Mouse (Mus musculus) bone marrow, adult 2 months (tissue): ENCODE data around the gene Bgn. TPM values are rescaled to one million over a fixed set of nuclear protein-coding genes. Genes with fewer than 3 reads are reported as not detected.
"Not testable (repeated sequence)": the region's sequence is repeated elsewhere in the genome, so short reads cannot be mapped to it uniquely, and the experiment has no call there.

Source experiments
- H3K27ac ChIP-seq: fragments of 200-500 bp; 2 replicates; pipeline ENCODE4 v1.5.1; 2012; ENCODE audit warnings: low read depth, mild to moderate bottlenecking, control low read depth, inconsistent platforms, low read length; ENCODE audit not compliant: control insufficient read depth, poor library complexity, insufficient read depth
- H3K4me1 ChIP-seq: fragments of 200-500 bp; 2 replicates; pipeline ENCODE4 v1.6.1; 2011; ENCODE audit warnings: low read length; ENCODE audit not compliant: control insufficient read depth, insufficient read depth
- H3K4me3 ChIP-seq: fragments of 200-500 bp; replicated peaks from 2 replicates; pipeline ENCODE3; 2011; ENCODE audit warnings: mild to moderate bottlenecking, low read depth, low read length, control low read depth; ENCODE audit not compliant: control insufficient read depth
- CTCF ChIP-seq: fragments of 200-500 bp; IDR thresholded peaks from 2 replicates; pipeline ENCODE4 v1.5.1; 2011; ENCODE audit warnings: low read length, control low read depth; ENCODE audit not compliant: control insufficient read depth, insufficient read depth
- POLR2A ChIP-seq: fragments of 200-500 bp; IDR thresholded peaks from 2 replicates; pipeline ENCODE4 v1.6.1; 2011; ENCODE audit warnings: low read depth, mild to moderate bottlenecking, control low read depth, low read length, borderline replicate concordance; ENCODE audit not compliant: control insufficient read depth
- WGBS: fragments of 180-500 bp; shearing (Covaris S2); methylation state at CpG from one replicate; pipeline ENCODE4 v1.1.7; 2018; 5-methylcytosine and 5-hydroxymethylcytosine counted together
- polyA plus RNA-seq: library from polyadenylated mRNA; stranded (reverse); fragments of >200 nt; gene quantifications from 2 replicates; pipeline ENCODE4 v1.2.4, GENCODE M21; 2011; ENCODE audit warnings: low replicate concordance; ENCODE audit not compliant: missing spikeins, insufficient read depth, insufficient read length

Gene Bgn
- polyA plus RNA-seq, 1 experiment: 140 TPM

DNA sequence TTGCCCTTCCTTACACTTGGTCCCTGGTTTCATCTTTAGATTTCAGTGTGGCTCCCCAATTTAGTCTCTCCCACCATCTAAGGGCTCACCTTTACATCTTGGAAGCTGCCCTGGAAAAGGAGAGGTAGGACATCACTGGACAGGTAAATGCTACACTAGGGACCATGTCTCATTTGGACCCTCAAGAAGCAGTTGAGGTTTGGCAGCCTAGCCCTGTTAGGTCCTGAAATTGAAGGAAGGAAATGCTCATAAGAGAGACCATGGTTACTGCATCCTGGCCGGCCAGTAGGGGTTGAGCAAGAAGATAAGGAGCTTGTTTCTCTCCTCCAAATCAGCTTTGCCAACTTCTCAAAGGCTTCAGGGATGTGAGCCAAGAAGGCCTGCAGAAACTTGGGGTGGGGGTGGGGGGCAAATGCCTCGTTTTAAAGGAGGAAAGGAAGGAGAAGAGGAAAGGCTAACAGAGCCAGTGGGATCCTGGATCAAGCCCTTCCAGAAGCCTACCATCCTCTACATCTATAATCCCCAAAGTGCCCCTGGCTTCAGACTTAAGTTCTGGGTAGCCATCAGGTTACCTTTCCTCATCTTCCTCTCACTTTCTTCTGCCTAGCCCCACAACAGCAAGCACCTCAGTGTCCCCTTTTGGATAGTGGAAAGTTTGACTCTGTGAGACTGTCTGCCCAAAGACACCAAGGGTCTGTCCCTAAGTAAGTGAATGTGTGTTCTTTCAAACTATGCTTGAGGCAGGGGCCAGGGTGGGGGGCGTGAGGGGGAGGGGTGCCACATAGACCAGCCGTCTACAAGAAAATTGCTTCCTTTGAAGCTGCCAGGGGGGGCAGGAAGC, 539 bp upstream of the Bgn start:
- TF ChIP-seq POLR2A: no peak
- no peak for TF ChIP-seq CTCF
- no peak overlapping the region for H3K4me3 ChIP-seq
- 8% methylated on average over 4 of the region's 4 CpGs for WGBS
- no peaks in the 10 kb centered on the region for H3K4me1 ChIP-seq
- H3K27ac ChIP-seq: no peak overlapping the region

DNA sequence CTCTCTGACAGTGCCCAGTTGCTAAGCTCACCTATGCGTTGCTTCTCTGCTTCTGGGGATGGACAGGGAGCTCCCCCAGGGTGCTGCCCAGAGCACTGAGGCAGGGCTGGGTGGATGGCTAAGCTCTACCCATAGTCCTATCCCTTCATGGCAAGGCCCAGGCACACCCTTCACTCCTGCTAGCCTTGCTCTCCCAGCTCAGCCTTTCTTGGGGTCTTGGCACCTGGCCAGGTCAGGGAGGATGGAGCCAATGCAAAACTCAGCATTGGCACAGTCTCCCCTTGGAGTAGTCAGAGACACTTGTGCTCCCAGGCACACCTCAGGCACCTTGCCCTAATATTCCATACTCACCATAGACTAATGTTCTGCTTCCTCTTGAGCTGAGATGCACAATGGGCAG, 674 bp downstream of the Bgn start:
- TF ChIP-seq POLR2A (no peak), CTCF (no peak)
- Histone ChIP-seq H3K4me3 (no peak overlapping the region), H3K27ac (no peak overlapping the region), H3K4me1 (no peaks in the 10 kb centered on the region)
- 78% methylated on average over 1 of the region's 1 CpGs for WGBS

DNA sequence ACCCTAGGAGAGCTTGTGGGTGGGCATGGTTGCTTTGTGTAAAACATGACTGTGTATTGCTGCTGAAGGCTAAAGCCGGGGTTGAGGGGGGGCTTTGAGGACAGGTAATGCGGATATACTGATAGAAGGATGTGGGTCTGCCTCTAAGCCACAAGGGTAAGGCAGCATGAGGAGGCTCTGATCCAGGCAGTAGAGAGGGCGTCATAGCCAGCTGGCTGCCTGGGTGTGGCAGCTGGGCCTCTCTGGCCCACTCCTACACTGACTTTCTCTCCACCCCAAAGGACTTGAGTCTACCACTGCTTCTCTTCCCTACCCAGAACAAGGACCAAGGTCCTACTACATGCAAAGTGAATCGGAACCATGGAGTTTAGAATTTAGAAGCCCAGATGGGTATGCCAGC, 1.5 kb downstream of the Bgn start:
- 79% methylated on average over 4 of the region's 4 CpGs for whole genome bisulfite sequencing
- TF ChIP-seq POLR2A: no peak
- Histone ChIP-seq H3K27ac (no peak overlapping the region), H3K4me3 (no peak overlapping the region), H3K4me1 (no peaks in the 10 kb centered on the region)

DNA sequence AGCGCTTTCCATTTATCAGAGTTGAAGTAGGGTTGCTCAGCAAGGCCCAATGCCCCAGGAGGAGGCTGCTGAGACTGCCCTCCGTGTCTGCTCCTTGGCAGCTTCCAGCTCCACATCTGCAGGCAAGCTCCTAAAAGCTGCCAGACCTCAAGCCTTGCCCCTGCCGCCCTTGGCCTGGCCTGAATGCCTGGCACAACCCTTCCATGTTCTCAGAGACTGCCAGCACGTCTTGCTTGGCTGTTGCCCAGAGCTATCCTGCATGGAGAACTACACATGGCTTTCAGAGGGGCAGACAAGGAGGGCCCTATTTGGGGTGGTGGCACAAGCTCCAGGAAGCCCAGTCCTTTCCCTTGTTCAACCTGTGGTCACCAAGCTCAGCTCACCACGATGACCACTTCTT, 3.5 kb downstream of the Bgn start:
- 55% methylated on average over 5 of the region's 5 CpGs for WGBS
- no peaks in the 10 kb centered on the region for H3K4me1 ChIP-seq
- no peak overlapping the region for H3K4me3 ChIP-seq
- TF ChIP-seq CTCF (no peak), POLR2A (no peak)
- no peak overlapping the region for H3K27ac ChIP-seq

DNA sequence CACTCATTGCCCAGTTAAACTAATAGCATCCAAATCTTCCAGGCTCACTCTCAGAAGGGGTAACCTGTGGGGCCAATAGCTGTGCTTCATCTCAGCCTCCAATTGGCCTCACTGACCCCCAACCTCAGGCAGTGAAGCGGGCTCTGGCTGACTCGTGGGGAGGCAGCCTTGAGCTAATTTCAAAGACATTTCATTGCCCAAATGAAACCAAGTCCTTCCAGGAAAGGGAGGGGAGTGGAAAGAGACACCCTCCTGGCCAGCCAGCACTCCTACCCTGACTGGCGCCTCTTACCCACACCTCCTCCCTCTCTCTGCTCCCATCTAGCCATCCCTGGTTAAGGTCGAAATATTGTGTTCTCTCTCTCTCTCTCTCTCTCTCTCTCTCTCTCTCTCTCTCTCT, 6.8 kb downstream of the Bgn start:
- TF ChIP-seq POLR2A (no peak), CTCF (no peak)
- no peak overlapping the region for H3K27ac ChIP-seq
- H3K4me3 ChIP-seq: no peak overlapping the region
- no peaks in the 10 kb centered on the region for H3K4me1 ChIP-seq
- WGBS: 56% methylated on average over 4 of the region's 4 CpGs

DNA sequence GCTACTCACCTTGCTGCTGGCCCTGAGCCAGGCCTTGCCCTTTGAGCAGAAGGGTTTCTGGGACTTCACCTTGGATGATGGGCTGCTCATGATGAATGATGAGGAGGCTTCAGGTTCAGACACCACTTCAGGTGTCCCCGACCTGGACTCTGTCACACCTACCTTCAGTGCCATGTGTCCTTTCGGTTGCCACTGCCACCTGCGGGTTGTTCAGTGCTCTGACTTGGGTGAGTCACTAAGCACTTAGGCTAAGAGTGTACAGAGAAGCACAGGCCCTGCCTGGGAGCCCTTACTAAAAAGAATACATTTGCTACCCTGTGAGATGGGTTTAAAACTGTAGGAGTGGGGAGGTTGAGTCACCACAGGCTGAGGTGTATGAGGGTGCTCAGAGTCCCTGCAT, 7.4 kb downstream of the Bgn start:
- Histone ChIP-seq H3K27ac (no peak overlapping the region), H3K4me3 (no peak overlapping the region), H3K4me1 (no peaks in the 10 kb centered on the region)
- WGBS: 73% methylated on average over 3 of the region's 3 CpGs
- TF ChIP-seq POLR2A (no peak), CTCF (no peak)

DNA sequence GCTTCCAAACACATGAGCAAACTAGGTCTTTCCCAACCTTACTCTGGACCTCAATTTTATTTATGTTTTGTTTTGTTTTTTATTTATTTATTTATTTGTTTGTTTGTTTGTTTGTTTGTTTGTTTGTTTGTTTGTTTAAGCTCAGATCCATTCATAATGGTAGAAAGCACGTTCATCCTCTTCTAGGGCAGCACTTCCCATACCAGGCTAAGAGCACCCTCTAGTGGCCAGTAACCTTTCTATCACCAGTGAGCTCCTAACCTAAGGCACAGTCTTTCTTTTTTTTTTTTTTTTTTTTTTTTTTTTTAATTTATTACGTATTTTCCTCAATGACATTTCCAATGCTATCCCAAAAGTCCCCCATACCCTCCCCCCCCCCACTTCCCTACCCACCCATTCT, 10.2 kb downstream of the Bgn start:
- 5% methylated on average over 2 of the region's 2 CpGs for WGBS
- H3K27ac ChIP-seq, H3K4me3 ChIP-seq, H3K4me1 ChIP-seq: not testable (repeated sequence)
- TF ChIP-seq CTCF: peak; percentile 51

DNA sequence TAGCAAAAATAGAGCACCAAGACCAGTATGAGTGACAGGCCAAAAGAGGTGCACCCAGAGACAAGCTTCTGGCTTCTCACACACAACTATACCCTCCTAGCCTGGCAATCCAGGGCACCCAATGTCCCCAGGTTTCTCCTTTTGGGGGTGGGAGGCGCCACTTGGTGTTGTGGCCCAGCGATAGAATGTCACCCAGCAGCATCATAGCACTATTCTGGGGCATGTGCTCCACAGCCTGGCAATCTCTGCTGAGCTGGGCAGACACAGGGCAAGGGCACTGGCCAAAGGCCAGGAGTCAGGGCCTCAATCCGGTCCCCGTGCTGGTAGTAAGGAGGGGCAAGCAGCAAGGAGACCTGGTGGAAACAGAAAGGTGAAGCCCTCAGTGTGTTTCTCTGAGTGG, 13.3 kb downstream of the Bgn start:
- TF ChIP-seq POLR2A (no peak), CTCF (no peak)

More for the DNA sequence above, 13.3 kb downstream of the Bgn start:
- Histone ChIP-seq H3K27ac (no peak overlapping the region), H3K4me1 (no peaks in the 10 kb centered on the region), H3K4me3 (no peak overlapping the region)
- WGBS: 75% methylated on average over 4 of the region's 4 CpGs
